Comparison of ENCODE assay signal across 8 mouse cellular contexts in the genomic region with DNA sequence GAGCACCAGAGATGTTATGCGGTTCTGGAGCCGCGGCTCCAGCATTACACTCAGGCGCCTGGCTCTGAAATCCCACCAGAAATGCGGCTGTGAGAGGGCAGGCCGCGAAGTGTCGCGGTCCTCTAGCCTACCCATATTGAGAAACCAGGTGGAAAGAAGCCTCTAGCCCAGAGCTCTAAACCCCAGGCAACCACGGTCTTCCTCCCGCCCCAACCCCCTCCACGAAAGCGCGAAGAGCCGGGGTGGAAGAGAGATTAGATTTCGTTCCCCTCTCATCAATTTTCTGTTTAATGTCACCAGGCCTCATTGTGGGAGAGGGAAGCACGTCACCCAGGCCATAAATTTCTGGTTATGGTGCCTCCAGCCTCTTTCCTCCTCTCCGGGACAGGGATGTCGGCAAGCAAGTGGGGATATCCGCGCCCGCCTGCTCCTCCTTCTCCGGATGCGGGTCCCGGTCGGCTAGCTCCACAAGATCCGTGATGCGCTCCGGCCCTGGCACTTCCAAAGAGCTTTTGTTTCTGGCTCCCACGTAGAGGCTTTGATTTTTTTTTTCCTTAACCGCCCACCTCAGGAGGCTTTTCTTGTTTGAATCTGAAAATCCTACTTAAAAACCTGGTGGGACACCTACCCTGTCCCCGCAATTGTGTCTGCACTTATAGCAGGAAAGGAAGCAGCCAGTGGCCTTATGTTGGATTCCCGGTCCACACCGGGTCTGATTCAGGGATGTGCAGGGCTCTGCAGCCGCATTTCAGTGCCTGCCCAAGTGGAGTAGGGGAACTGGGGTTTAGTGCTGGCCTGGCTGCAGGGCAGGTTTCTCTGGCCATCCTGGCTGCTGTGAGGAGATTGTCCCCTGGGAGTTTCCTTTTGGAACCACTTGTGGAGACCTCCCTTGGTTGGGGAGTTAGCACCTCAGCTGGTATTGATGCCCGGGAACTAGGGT. TPM values are rescaled to one million over a fixed set of nuclear protein-coding genes. Genes with fewer than 3 reads are reported as not detected.
DNase-seq lines count a peak whose midpoint lies in the region; ATAC-seq and TF ChIP-seq lines count a peak whose summit lies in the region.

No protein-coding gene starts in this region.

- H3K27ac ChIP-seq in embryonic facial prominence, embryonic 14.5 days (replicated peaks; ENCODE audit: low read depth, low read length) = peak overlapping the region; percentile 46; the same call in 1 of the 2 replicates
- H3K27ac ChIP-seq in hindbrain, postnatal 0 days = peak overlapping the region; percentile 76; the same call in 1 of the 2 replicates
- H3K27ac ChIP-seq in liver, embryonic 14.5 days = no peak overlapping the region
- H3K27ac ChIP-seq in stomach, embryonic 15.5 days = peak overlapping the region; percentile 69

- peak overlapping the region; percentile 52 for H3K9ac ChIP-seq in embryonic facial prominence, embryonic 14.5 days (ENCODE audit: low read depth, low read length)
- H3K9ac ChIP-seq in hindbrain, postnatal 0 days (replicated peaks; ENCODE audit: low read length) = peak overlapping the region; percentile 21
- no peak overlapping the region for H3K9ac ChIP-seq in liver, embryonic 14.5 days (replicated peaks)
- H3K9ac ChIP-seq in stomach, embryonic 15.5 days = peak overlapping the region; percentile 2; the same call in 1 of the 2 replicates

- peaks cover 71% of the 10 kb centered on the region for H3K4me1 ChIP-seq in embryonic facial prominence, embryonic 14.5 days (ENCODE audit: control insufficient read depth, insufficient read depth, low read length)
- H3K4me1 ChIP-seq in hindbrain, postnatal 0 days (ENCODE audit: insufficient read depth, low read length) = peaks cover 65% of the 10 kb centered on the region
- H3K4me1 ChIP-seq in liver, embryonic 14.5 days (replicated peaks; ENCODE audit: control insufficient read depth in 2 of 2, insufficient read depth in 2 of 2, low read length in 1 of 2) = peaks cover 0 to 42% of the 10 kb centered on the region in 2 experiments; a peak in 2 of 4 replicates
- peaks cover 69% of the 10 kb centered on the region for H3K4me1 ChIP-seq in stomach, embryonic 15.5 days

- H3K9me3 ChIP-seq in embryonic facial prominence, embryonic 14.5 days (ENCODE audit: control insufficient read depth, low read length) = no peaks in the 10 kb centered on the region
- H3K9me3 ChIP-seq in hindbrain, postnatal 0 days (ENCODE audit: low read length) = no peaks in the 10 kb centered on the region
- H3K9me3 ChIP-seq in liver, embryonic 14.5 days (ENCODE audit: control insufficient read depth, low read length) = no peaks in the 10 kb centered on the region
- H3K9me3 ChIP-seq in stomach, embryonic 15.5 days = no peaks in the 10 kb centered on the region

- no peak for TF ChIP-seq EP300 in liver, embryonic 14.5 days (IDR thresholded peaks at IDR 0.05; ENCODE audit: low read depth)

- WGBS in embryonic facial prominence, embryonic 14.5 days = 10% methylated on average over 36 of the region's 36 CpGs
- 23% methylated on average over 36 of the region's 36 CpGs for WGBS in hindbrain, postnatal 0 days
- WGBS in liver, embryonic 14.5 days (ENCODE audit: insufficient replicate concordance) = 9% methylated on average over 36 of the region's 36 CpGs
- WGBS in stomach, embryonic 15.5 days = 25% methylated on average over 36 of the region's 36 CpGs

- H3K36me3 ChIP-seq in embryonic facial prominence, embryonic 14.5 days (ENCODE audit: control insufficient read depth, insufficient read depth, low read length) = no peaks in the 10 kb centered on the region
- no peaks in the 10 kb centered on the region for H3K36me3 ChIP-seq in hindbrain, postnatal 0 days (ENCODE audit: insufficient read depth, low read length)
- no peaks in the 10 kb centered on the region for H3K36me3 ChIP-seq in liver, embryonic 14.5 days (replicated peaks; ENCODE audit: control insufficient read depth, insufficient read depth, low read depth)
- H3K36me3 ChIP-seq in stomach, embryonic 15.5 days = no peaks in the 10 kb centered on the region

- no peak for ATAC-seq in embryonic facial prominence, embryonic 14.5 days (ENCODE audit: low read depth)
- ATAC-seq in hindbrain, postnatal 0 days = no peak
- no peak for ATAC-seq in liver, embryonic 14.5 days (ENCODE audit: insufficient read depth)
- no peak for ATAC-seq in stomach, embryonic 15.5 days (ENCODE audit: insufficient read depth, low FRiP score, low read depth)
- ATAC-seq in CD4-positive, CD25-positive, alpha-beta regulatory T cell, adult 4 months = no peak

- H3K4me3 ChIP-seq in embryonic facial prominence, embryonic 14.5 days (ENCODE audit: low read depth, low read length) = peak overlapping the region; percentile 17
- H3K4me3 ChIP-seq in hindbrain, postnatal 0 days (ENCODE audit: low read length) = peak overlapping the region; percentile 2; the same call in 1 of the 2 replicates
- H3K4me3 ChIP-seq in liver, embryonic 14.5 days (ENCODE audit: insufficient read depth in 1 of 2, low read depth in 2 of 2, low read length in 2 of 2) = no peak overlapping the region
- 0 out of 2 replicates have a peak overlapping the region, but pooled peaks have one; percentile 16 for H3K4me3 ChIP-seq in stomach, embryonic 15.5 days (replicated peaks)

- H3K4me2 ChIP-seq in embryonic facial prominence, embryonic 14.5 days (ENCODE audit: low read depth, low read length) = peak overlapping the region; percentile 51
- peak overlapping the region; percentile 45 for H3K4me2 ChIP-seq in hindbrain, postnatal 0 days (ENCODE audit: low read depth, low read length)
- peak overlapping the region; percentile 47 for H3K4me2 ChIP-seq in liver, embryonic 14.5 days (ENCODE audit: low read depth)
- H3K4me2 ChIP-seq in stomach, embryonic 15.5 days = peak overlapping the region; percentile 40

- DNase-seq in testis, postnatal 10 days (ENCODE audit: low spot score) = peak; percentile 53
- DNase-seq in testis, postnatal 14 days (ENCODE audit: low spot score) = no peak
- DNase-seq in embryonic facial prominence, embryonic 14.5 days (ENCODE audit: low spot score) = peak; percentile 59
- DNase-seq in hindbrain, postnatal 0 days (ENCODE audit: low spot score) = no peak
- no peak for DNase-seq in liver, embryonic 14.5 days (ENCODE audit: low read depth in 3 of 3, low spot score in 3 of 3)
- DNase-seq in left cerebral cortex, adult 9 months (ENCODE audit: low spot score in 2 of 2) = no peak

- no peak for TF ChIP-seq CTCF in hindbrain, postnatal 0 days (IDR thresholded peaks at IDR 0.05; ENCODE audit: low read depth)
- no peak for TF ChIP-seq CTCF in liver, embryonic 14.5 days (IDR thresholded peaks at IDR 0.05; ENCODE audit: low read depth)

- H3K27me3 ChIP-seq in embryonic facial prominence, embryonic 14.5 days (replicated peaks; ENCODE audit: control insufficient read depth, insufficient read depth, low read length) = no peaks in the 10 kb centered on the region
- no peaks in the 10 kb centered on the region for H3K27me3 ChIP-seq in hindbrain, postnatal 0 days (ENCODE audit: insufficient read depth, low read length)
- peaks cover 39% of the 10 kb centered on the region for H3K27me3 ChIP-seq in liver, embryonic 14.5 days (ENCODE audit: control insufficient read depth, insufficient read depth, low read length)
- no peaks in the 10 kb centered on the region for H3K27me3 ChIP-seq in stomach, embryonic 15.5 days (replicated peaks)

RNA-seq across cellular contexts. Expression of gene Bahcc1, which starts 7.2 kb away (rescaled TPM):
- 11.1 and 12.0 TPM in 2 replicates for polyA plus RNA-seq in embryonic facial prominence, embryonic 14.5 days (2014; fragmentation: Nextera tagmentation; extraction: Ambion mirVana)
- total RNA-seq in hindbrain, postnatal 0 days (2014; rRNA removed) = 31.1 and 43.1 TPM in 2 replicates
- 8.8 and 9.1 TPM in 2 replicates for polyA plus RNA-seq in hindbrain, postnatal 0 days (2015; fragmentation: Nextera tagmentation; extraction: Ambion mirVana)
- 1.5 and 1.6 TPM in 2 replicates for polyA plus RNA-seq in liver, embryonic 14.5 days (2012; rRNA removed)
- polyA plus RNA-seq in liver, embryonic 14.5 days (2014; fragmentation: Nextera tagmentation; extraction: Ambion mirVana) = 0.75 and 1.2 TPM in 2 replicates
- 7.2 and 7.9 TPM in 2 replicates for polyA plus RNA-seq in stomach, embryonic 15.5 days (2015; fragmentation: Nextera tagmentation; extraction: Ambion mirVana)
- polyA plus RNA-seq in CD4-positive, CD25-positive, alpha-beta regulatory T cell, adult 4 months (2017; shearing (Covaris generic)) = not detected

Comparison
In these comparisons a context has a peak if more than half of its experiments do, and no peak if none do; other contexts are left out.
1. DNase-seq: peak in testis, postnatal 10 days (single experiment) and embryonic facial prominence, embryonic 14.5 days (single experiment); none in testis, postnatal 14 days (single experiment), hindbrain, postnatal 0 days (single experiment), liver, embryonic 14.5 days (0 of 3) and left cerebral cortex, adult 9 months (0 of 2).
2. H3K4me3 ChIP-seq: peak in embryonic facial prominence, embryonic 14.5 days (single experiment), hindbrain, postnatal 0 days (single experiment) and stomach, embryonic 15.5 days (single experiment); none in liver, embryonic 14.5 days (0 of 2).
3. Peak in every context shown above with its lines, with median percentiles within 50 percentile points of each other: H3K4me2 ChIP-seq.